Mouse (Mus musculus) heart, adult 2 months (tissue): ENCODE data around the gene Bahcc1.

ENCODE experiments used
- CTCF ChIP-seq: fragments of 200-600 bp; IDR thresholded peaks from 2 replicates; pipeline ENCODE4 v1.8.1; 2022; ENCODE audit warnings: antibody characterized with exemption, mild to moderate bottlenecking, moderate library complexity
- POLR2A ChIP-seq: fragments of 200-500 bp; IDR thresholded peaks from 2 replicates; pipeline ENCODE4 v1.6.1; 2011; ENCODE audit warnings: mild to moderate bottlenecking, low read depth, low read length, control low read depth; ENCODE audit not compliant: insufficient read depth

GRCm38 (mm10) chr11:120337447-120337846, 104.7 kb downstream of the Bahcc1 start:
- 0 out of 2 replicates have a peak, but pooled peaks have one; percentile 7 for TF ChIP-seq CTCF
- no peak for TF ChIP-seq POLR2A
